Mouse (Mus musculus): ENCODE measurements around the gene Adgrf2. TPM values are rescaled to one million over a fixed set of nuclear protein-coding genes. Genes with fewer than 3 reads are reported as not detected.

Adgrf2 gene
- 1.4 and 1.8 TPM in 2 replicates for polyA plus RNA-seq (2012; rRNA removed)

DNA sequence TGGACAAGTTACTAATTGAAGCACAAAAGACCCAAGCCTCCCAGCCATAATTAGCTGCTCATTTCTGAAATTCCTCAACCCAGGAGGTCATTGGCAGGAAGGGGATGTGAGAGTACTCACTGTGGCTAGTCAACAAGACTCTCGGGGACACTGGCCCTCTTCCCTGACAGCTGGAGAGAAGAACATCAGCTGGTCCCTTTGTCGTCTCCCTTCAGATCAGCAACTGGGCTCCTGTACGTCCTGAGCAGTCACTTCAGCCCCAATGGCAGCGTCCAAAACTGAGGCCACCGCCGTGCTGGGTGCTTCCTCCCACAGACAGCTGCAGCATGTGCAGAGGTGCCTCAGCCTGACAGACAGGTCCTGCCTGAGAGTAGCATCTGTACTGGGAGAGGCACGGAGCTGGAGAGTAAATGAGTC is at the start of gene Adgrf2:
Adgrf2 (minus strand) TSS at position 379 of the 417 bp plus-strand sequence.
- DNase-seq: no peak
- no peak within 1 kb of the TSS for H3K4me3 ChIP-seq (replicated peaks; ENCODE audit: insufficient read depth, low read depth, low read length)
- H3K4me1 ChIP-seq (ENCODE audit: control insufficient read depth, insufficient read depth, low read length): no peaks in the 10 kb centered on the region
- no peak within 1 kb of the TSS for H3K27ac ChIP-seq (ENCODE audit: insufficient read depth, low read length)
- no peaks in the 10 kb centered on the region for H3K27me3 ChIP-seq (ENCODE audit: control insufficient read depth, insufficient read depth, low read length)
- TF ChIP-seq POLR2A (IDR thresholded peaks at IDR 0.05; ENCODE audit: borderline replicate concordance, insufficient read depth, low read length) (no peak), CTCF (IDR thresholded peaks at IDR 0.05; ENCODE audit: borderline replicate concordance, insufficient read depth, low read depth, low read length) (no peak)
- WGBS: 10% methylated on average over 7 of the region's 7 CpGs

DNA sequence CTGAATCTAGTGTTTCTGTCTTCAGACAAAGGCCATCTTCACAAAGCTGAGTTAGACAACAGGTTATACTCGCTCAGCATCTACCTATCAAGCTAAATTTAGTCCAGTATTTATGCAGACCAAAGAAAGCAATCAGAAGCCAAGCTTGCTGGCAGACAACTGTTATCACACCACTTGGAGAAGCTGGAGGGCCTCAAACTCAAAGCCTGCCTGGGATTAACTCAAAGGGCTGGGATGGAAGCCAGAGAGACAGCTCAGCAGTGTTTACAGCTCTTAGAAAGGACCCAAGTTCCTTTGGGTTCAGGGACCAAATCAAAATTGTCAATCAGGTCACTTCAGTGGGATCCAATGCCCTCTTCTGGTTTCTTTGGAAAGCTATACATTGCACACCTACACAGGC is 48.8 kb upstream of the Adgrf2 start:
- Histone ChIP-seq H3K4me1 (ENCODE audit: control insufficient read depth, insufficient read depth, low read length) (no peaks in the 10 kb centered on the region), H3K27ac (ENCODE audit: insufficient read depth, low read length) (no peak overlapping the region), H3K27me3 (ENCODE audit: control insufficient read depth, insufficient read depth, low read length) (no peaks in the 10 kb centered on the region), H3K4me3 (replicated peaks; ENCODE audit: insufficient read depth, low read depth, low read length) (no peak overlapping the region)
- TF ChIP-seq CTCF (IDR thresholded peaks at IDR 0.05; ENCODE audit: borderline replicate concordance, insufficient read depth, low read depth, low read length) (no peak), POLR2A (IDR thresholded peaks at IDR 0.05; ENCODE audit: borderline replicate concordance, insufficient read depth, low read length) (no peak)
- DNase-seq: no peak
- WGBS: 18% methylated on average over 1 of the region's 1 CpGs

DNA sequence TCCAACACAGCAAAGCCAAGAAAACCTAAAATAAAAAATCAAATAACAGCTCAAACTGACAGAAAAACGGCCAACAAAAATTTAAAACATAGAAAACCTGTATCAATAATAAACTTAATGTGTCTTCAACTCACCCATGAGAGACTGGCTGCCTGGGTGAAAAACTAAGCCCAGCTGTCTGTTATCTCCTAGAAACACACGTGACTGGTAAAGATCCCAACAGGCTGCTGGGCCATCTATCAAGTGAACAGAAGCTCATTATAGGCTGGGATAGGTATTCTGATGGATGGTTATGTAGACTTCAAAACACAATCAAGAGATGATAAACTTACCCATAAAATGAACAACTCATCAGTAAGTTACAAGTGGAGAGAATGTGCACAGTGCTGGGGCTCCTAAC is 47.7 kb upstream of the Adgrf2 start:
- Histone ChIP-seq H3K4me1 (ENCODE audit: control insufficient read depth, insufficient read depth, low read length) (no peaks in the 10 kb centered on the region), H3K27me3 (ENCODE audit: control insufficient read depth, insufficient read depth, low read length) (no peaks in the 10 kb centered on the region), H3K4me3 (replicated peaks; ENCODE audit: insufficient read depth, low read depth, low read length) (no peak overlapping the region), H3K27ac (ENCODE audit: insufficient read depth, low read length) (no peak overlapping the region)
- 81% methylated on average over 2 of the region's 2 CpGs for WGBS
- no peak for DNase-seq
- TF ChIP-seq CTCF (IDR thresholded peaks at IDR 0.05; ENCODE audit: borderline replicate concordance, insufficient read depth, low read depth, low read length) (no peak), POLR2A (IDR thresholded peaks at IDR 0.05; ENCODE audit: borderline replicate concordance, insufficient read depth, low read length) (no peak)

DNA sequence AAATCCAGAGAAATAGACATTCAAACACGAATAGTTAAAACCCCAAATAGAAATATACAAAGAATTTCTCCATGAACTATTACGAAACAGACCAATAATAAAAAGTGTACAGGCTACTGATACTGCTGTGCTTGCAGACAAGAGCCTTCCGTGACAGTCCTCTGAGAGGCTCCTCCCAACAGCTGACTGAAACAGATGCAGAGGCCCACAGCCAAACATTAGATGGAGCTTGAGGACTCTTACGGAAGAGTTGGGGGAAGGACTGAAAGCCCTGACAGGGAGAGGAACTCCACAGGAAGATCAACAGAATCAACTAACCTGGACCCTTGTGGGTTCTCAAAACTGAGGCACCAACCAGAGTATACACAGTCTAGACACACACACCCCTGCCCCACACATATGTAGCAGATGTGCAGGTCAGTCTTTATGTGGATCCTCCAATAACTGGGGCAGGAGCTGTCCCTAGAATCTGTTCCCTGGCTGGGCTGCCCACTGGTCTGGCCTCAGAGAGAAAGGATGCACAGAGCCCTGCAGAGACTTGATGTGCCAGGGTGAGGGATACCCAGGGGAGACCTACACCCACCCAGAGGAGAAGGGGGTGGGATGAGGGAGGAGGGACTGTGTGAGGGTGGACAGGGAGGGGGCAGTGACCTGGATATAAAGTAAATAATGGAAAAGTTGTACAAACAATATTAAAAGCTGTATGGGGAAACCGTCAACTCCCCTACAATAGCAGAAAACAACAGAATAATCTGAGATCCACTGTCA is 46.9 kb upstream of the Adgrf2 start:
- Histone ChIP-seq H3K4me3 (replicated peaks; ENCODE audit: insufficient read depth, low read depth, low read length) (no peak overlapping the region), H3K4me1 (ENCODE audit: control insufficient read depth, insufficient read depth, low read length) (no peaks in the 10 kb centered on the region), H3K27ac (ENCODE audit: insufficient read depth, low read length) (no peak overlapping the region), H3K27me3 (ENCODE audit: control insufficient read depth, insufficient read depth, low read length) (no peaks in the 10 kb centered on the region)
- WGBS: 69% methylated on average over 5 of the region's 5 CpGs
- DNase-seq: no peak
- TF ChIP-seq CTCF (IDR thresholded peaks at IDR 0.05; ENCODE audit: borderline replicate concordance, insufficient read depth, low read depth, low read length) (no peak), POLR2A (IDR thresholded peaks at IDR 0.05; ENCODE audit: borderline replicate concordance, insufficient read depth, low read length) (no peak)

DNA sequence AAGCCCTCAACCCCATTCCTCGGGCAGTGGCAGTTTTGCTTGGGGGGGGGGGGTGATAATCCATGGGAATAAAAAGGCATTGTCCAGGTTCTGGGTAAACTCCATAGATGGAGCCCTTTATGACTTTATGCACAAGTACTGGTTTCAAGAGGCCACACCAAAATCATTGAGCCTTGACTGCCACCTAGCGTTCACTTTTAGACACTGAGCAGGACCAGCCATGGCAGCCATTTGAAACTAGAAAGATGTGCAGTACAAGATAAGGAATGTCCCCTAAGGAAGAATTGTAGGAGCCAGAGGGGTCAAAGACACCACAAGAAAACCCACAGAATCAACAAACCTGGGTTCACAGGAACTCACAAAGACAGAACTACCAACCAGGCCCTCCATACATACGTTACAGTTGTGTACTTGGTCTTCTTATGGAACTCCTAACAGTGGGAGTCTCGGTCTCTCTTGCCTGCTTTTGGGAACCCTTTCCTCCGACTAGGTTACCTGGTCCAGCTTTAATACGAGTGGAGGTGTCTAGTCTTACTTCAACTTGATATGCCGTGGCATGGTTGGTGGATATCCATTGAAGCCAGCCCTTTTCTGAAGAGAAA is 40.3 kb upstream of the Adgrf2 start:
- WGBS: 54% methylated on average over 7 of the region's 7 CpGs
- no peak for TF ChIP-seq POLR2A (IDR thresholded peaks at IDR 0.05; ENCODE audit: borderline replicate concordance, insufficient read depth, low read length)
- peak; percentile 69 for TF ChIP-seq CTCF (IDR thresholded peaks at IDR 0.05; ENCODE audit: borderline replicate concordance, insufficient read depth, low read depth, low read length)
- Histone ChIP-seq H3K4me3 (replicated peaks; ENCODE audit: insufficient read depth, low read depth, low read length) (no peak overlapping the region), H3K27me3 (ENCODE audit: control insufficient read depth, insufficient read depth, low read length) (no peaks in the 10 kb centered on the region), H3K4me1 (ENCODE audit: control insufficient read depth, insufficient read depth, low read length) (no peaks in the 10 kb centered on the region), H3K27ac (ENCODE audit: insufficient read depth, low read length) (no peak overlapping the region)
- peak; percentile 49 to 63 for DNase-seq

DNA sequence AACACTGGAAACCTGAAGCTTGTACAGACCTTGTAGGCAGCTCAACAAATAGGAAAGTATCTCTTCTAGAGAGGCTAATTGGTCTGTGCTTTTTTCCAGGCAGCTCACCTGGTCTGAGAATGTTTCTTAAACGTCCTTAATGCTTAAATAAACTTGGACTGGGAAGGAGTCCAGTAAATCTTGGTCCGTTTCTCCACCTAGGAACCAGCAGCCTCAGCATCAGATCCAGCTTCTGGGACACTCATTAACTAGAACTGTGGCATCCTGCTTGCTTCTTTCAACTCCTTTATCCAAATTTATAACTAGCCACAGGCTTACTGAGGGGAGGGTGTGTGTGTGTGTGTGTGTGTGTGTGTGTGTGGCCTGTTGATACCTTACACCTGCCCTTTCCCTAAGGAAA is 11.8 kb upstream of the Adgrf2 start:
- Histone ChIP-seq H3K27me3 (ENCODE audit: control insufficient read depth, insufficient read depth, low read length) (no peaks in the 10 kb centered on the region), H3K4me1 (ENCODE audit: control insufficient read depth, insufficient read depth, low read length) (no peaks in the 10 kb centered on the region), H3K27ac (ENCODE audit: insufficient read depth, low read length) (no peak overlapping the region), H3K4me3 (replicated peaks; ENCODE audit: insufficient read depth, low read depth, low read length) (no peak overlapping the region)
- 43% methylated on average over 2 of the region's 2 CpGs for WGBS
- TF ChIP-seq POLR2A (IDR thresholded peaks at IDR 0.05; ENCODE audit: borderline replicate concordance, insufficient read depth, low read length) (no peak), CTCF (IDR thresholded peaks at IDR 0.05; ENCODE audit: borderline replicate concordance, insufficient read depth, low read depth, low read length) (no peak)
- no peak for DNase-seq

DNA sequence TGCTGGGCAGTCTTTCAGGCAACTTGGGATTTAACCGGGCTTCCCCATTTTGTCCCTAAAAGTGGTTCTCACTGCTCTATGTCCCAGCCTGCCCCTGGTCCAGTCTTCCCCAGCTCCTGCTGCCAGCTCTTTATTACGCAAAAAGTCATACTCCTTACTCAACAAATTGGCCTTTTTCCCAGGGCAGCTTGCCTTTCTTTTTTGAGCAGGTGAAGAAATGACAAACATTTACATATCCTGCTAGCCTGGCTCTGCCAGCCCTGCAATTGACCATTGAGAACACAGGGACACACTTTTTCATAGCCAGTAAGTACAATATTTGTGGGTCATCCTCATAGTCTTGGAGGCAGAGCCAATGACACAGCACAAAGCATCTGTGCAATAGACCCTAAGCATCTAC is 10.2 kb upstream of the Adgrf2 start:
- no peak for TF ChIP-seq CTCF (IDR thresholded peaks at IDR 0.05; ENCODE audit: borderline replicate concordance, insufficient read depth, low read depth, low read length)
- no peak for TF ChIP-seq POLR2A (IDR thresholded peaks at IDR 0.05; ENCODE audit: borderline replicate concordance, insufficient read depth, low read length)
- Histone ChIP-seq H3K27me3 (ENCODE audit: control insufficient read depth, insufficient read depth, low read length) (no peaks in the 10 kb centered on the region), H3K27ac (ENCODE audit: insufficient read depth, low read length) (no peak overlapping the region), H3K4me3 (replicated peaks; ENCODE audit: insufficient read depth, low read depth, low read length) (no peak overlapping the region), H3K4me1 (ENCODE audit: control insufficient read depth, insufficient read depth, low read length) (no peaks in the 10 kb centered on the region)
- WGBS: 66% methylated on average over 2 of the region's 2 CpGs
- no peak for DNase-seq

All from cerebellum, adult 2 months (tissue).